Mouse (Mus musculus) left cerebral cortex, postnatal 25 days (tissue): ENCODE results near the gene Gm11939. TPM values are rescaled to one million over a fixed set of nuclear protein-coding genes. Genes with fewer than 3 reads are reported as not detected.

Source experiments
- DNase-seq, 2 experiments: peaks; one replicate each; pipeline ENCODE4 v3.0.0; 2022; ENCODE audit warnings: low spot score in 2 of 2, mixed read lengths in 1 of 2
- intact Hi-C: fragments of 180-260 bp; cut with DNase I; formaldehyde crosslinking; loops from one replicate; pipeline ENCODE4 v1.15.1; 2025
- total RNA-seq, 2 experiments: library from RNA; stranded (reverse); gene quantifications; 2 replicates each; pipeline ENCODE4 v1.2.3; 2021

Gm11939 gene
- total RNA-seq, 2 experiments from 2014 or later = not detected

- intact Hi-C loops = no loop called here
- no peak for DNase-seq
These were observed 45.2 kb downstream of the Gm11939 start for GRCm38 (mm10) chr11:99514098-99514497.

Other genes with a start within 250 kb of the Gm11939 start
- gene Krt25, start 236.5 kb downstream of the Gm11939 start, total RNA-seq = not detected
- not detected for gene Krt26, start 221.5 kb downstream of the Gm11939 start, total RNA-seq
- gene Krt27, start 208.4 kb downstream of the Gm11939 start, total RNA-seq = not detected
- gene Krt28, start 184.6 kb downstream of the Gm11939 start, total RNA-seq = under 1 TPM in 1 of 2 experiments, not detected in 1; 0.34 TPM
- 10 to 100 TPM; 10.6 to 11.7 TPM for gene Krt10, start 170.1 kb downstream of the Gm11939 start, total RNA-seq
- 10 to 100 TPM; 10.3 TPM for gene Krt12, start 137.2 kb downstream of the Gm11939 start, total RNA-seq
- gene Krt20, start 121.3 kb downstream of the Gm11939 start, total RNA-seq = not detected
- gene Krt23, start 66.3 kb downstream of the Gm11939 start, total RNA-seq = not detected
- not detected for gene Krt39, start 38.1 kb downstream of the Gm11939 start, total RNA-seq
- not detected for gene Krt40, start 16.3 kb downstream of the Gm11939 start, total RNA-seq
- gene Krtap3-3, start 8.6 kb downstream of the Gm11939 start, total RNA-seq = not detected
- not detected for gene Krtap3-2, start 2.6 kb downstream of the Gm11939 start, total RNA-seq
- not detected for gene Krtap3-1, start 7.2 kb upstream of the Gm11939 start, total RNA-seq
- gene Krtap1-5, start 21.6 kb upstream of the Gm11939 start, total RNA-seq = not detected
- gene Krtap1-4, start 24.2 kb upstream of the Gm11939 start, total RNA-seq = not detected
- gene Krtap1-3, start 31.9 kb upstream of the Gm11939 start, total RNA-seq = not detected
- gene Krtap9-3, start 38.6 kb upstream of the Gm11939 start, total RNA-seq = not detected
- gene Gm11938, start 43.8 kb upstream of the Gm11939 start, total RNA-seq = not detected
- gene Gm11937, start 50.7 kb upstream of the Gm11939 start, total RNA-seq = not detected
- not detected for gene Krtap2-4, start 55.4 kb upstream of the Gm11939 start, total RNA-seq
- not detected for gene Gm11562, start 61.0 kb upstream of the Gm11939 start, total RNA-seq
- not detected for gene Krtap4-1, start 68.8 kb upstream of the Gm11939 start, total RNA-seq
- gene Krtap4-2, start 75.6 kb upstream of the Gm11939 start, total RNA-seq = not detected
- gene Krtap4-7, start 84.6 kb upstream of the Gm11939 start, total RNA-seq = not detected
- gene Gm11555, start 90.8 kb upstream of the Gm11939 start, total RNA-seq = not detected
- not detected for gene Gm11563, start 99.5 kb upstream of the Gm11939 start, total RNA-seq
- gene Krtap4-6, start 106.5 kb upstream of the Gm11939 start, total RNA-seq = not detected
- not detected for gene Gm14190, start 131.3 kb upstream of the Gm11939 start, total RNA-seq
- gene Gm14180, start 174.8 kb upstream of the Gm11939 start, total RNA-seq = not detected
- not detected for gene Gm11595, start 213.4 kb upstream of the Gm11939 start, total RNA-seq
- not detected for gene Krtap4-8, start 221.2 kb upstream of the Gm11939 start, total RNA-seq
- not detected for gene Krtap4-9, start 225.7 kb upstream of the Gm11939 start, total RNA-seq
- gene Gm11596, start 234.0 kb upstream of the Gm11939 start, total RNA-seq = not detected
- not detected for gene Gm11569, start 239.5 kb upstream of the Gm11939 start, total RNA-seq
- not detected for gene Gm11554, start 245.0 kb upstream of the Gm11939 start, total RNA-seq